Mouse (Mus musculus) heart, adult 2 months (tissue): ENCODE results near the gene Gxylt1.

Experiments
- CTCF ChIP-seq: fragments of 200-600 bp; IDR thresholded peaks from 2 replicates; pipeline ENCODE4 v1.8.1; 2022; ENCODE audit warnings: antibody characterized with exemption, mild to moderate bottlenecking, moderate library complexity
- POLR2A ChIP-seq: fragments of 200-500 bp; IDR thresholded peaks from 2 replicates; pipeline ENCODE4 v1.6.1; 2011; ENCODE audit warnings: mild to moderate bottlenecking, low read depth, low read length, control low read depth; ENCODE audit not compliant: insufficient read depth

GRCm38 (mm10) chr15:93267479-93267878 is 7.5 kb downstream of the Gxylt1 start:
- TF ChIP-seq CTCF, result no peak
- no peak for TF ChIP-seq POLR2A
